Mouse (Mus musculus) embryonic facial prominence, embryonic 12.5 days (tissue): Measurements from ENCODE around the gene Mrps27. TPM values are rescaled to one million over a fixed set of nuclear protein-coding genes. Genes with fewer than 3 reads are reported as not detected.

Source experiments
- ATAC-seq: fragments of 200-750 bp; cut with Nextera tagmentation; 2 replicates; pipeline ENCODE4 v1.8.0; 2017; ENCODE audit not compliant: insufficient number of reproducible peaks, insufficient read depth, low FRiP score, low TSS enrichment
- H3K27ac ChIP-seq: fragments of 300-500 bp; sonication (generic); 2 replicates; pipeline ENCODE4 v1.5.1; 2016; ENCODE audit warnings: mild to moderate bottlenecking
- H3K27me3 ChIP-seq: fragments of 300-500 bp; sonication (generic); 2 replicates; pipeline ENCODE4 v1.6.1; 2016; ENCODE audit warnings: mild to moderate bottlenecking, moderate library complexity
- H3K36me3 ChIP-seq: fragments of 300-500 bp; sonication (generic); 2 replicates; pipeline ENCODE4 v1.6.1; 2016; ENCODE audit warnings: mild to moderate bottlenecking
- H3K4me1 ChIP-seq: fragments of 300-500 bp; sonication (generic); 2 replicates; pipeline ENCODE4 v1.6.1; 2016
- H3K4me2 ChIP-seq: fragments of 300-500 bp; sonication (generic); replicated peaks from 2 replicates; pipeline ENCODE4 v1.6.1; 2016; ENCODE audit warnings: mild to moderate bottlenecking, moderate library complexity
- H3K4me3 ChIP-seq: fragments of 300-500 bp; sonication (generic); 2 replicates; pipeline ENCODE4 v1.5.1; 2016; ENCODE audit warnings: mild to moderate bottlenecking
- H3K9ac ChIP-seq: fragments of 300-500 bp; sonication (generic); 2 replicates; pipeline ENCODE4 v1.6.1; 2016; ENCODE audit warnings: mild to moderate bottlenecking, moderate library complexity
- H3K9me3 ChIP-seq: fragments of 300-500 bp; sonication (generic); 2 replicates; pipeline ENCODE4 v1.6.1; 2016; ENCODE audit warnings: mild to moderate bottlenecking, moderate library complexity
- WGBS: fragments of 180-500 bp; shearing (Covaris S2); methylation state at CpG from one replicate; pipeline ENCODE4 v1.1.7; 2016; 5-methylcytosine and 5-hydroxymethylcytosine counted together
- polyA plus RNA-seq: library from polyadenylated mRNA; unstranded; fragments of >200 nt; fragmentation: Nextera tagmentation; extraction: Ambion mirVana; gene quantifications from 2 replicates; pipeline ENCODE4 v1.2.1, GENCODE M21; 2016

The Mrps27 gene
- polyA plus RNA-seq, 1 experiment from 2014 or later: 63.2 TPM

GRCm38 (mm10) chr13:99374191-99374590 is 29.6 kb downstream of the Mrps27 start:
- Histone ChIP-seq H3K4me3 (no peak overlapping the region), H3K27ac (no peak overlapping the region), H3K9me3 (no peaks in the 10 kb centered on the region), H3K4me1 (peaks cover 13% of the 10 kb centered on the region), H3K27me3 (no peaks in the 10 kb centered on the region), H3K36me3 (0 out of 2 replicates have a peak, but pooled peaks cover under 1% of the 10 kb centered on the region), H3K4me2 (no peak overlapping the region), H3K9ac (no peak overlapping the region)
- no peak for ATAC-seq
- WGBS: 35% methylated on average over 4 of the region's 4 CpGs

DNA sequence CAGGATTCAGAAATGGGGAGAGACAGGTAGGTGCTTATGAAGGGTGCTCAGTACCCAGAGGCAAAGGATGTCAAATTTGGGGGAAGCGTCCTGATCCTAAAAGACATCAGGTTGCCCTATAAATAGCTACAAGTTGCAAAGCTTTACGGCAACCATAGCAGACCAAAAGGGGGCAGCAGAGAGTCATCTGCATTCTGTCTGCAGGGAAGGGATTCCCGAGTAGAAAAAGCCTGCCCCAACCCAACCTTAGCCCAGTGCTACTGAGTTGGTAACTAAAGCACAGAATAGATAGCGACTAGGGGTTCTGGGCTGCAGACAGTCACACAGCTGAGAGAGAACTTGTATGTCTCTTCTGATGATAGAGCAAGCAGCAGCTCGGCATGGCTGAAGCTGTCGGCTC is 31.0 kb downstream of the Mrps27 start:
- WGBS: 37% methylated on average over 6 of the region's 6 CpGs
- Histone ChIP-seq H3K4me2 (no peak overlapping the region), H3K27ac (no peak overlapping the region), H3K9me3 (no peaks in the 10 kb centered on the region), H3K36me3 (peaks cover 7% of the 10 kb centered on the region; the same call in 1 of the 2 replicates), H3K4me1 (peaks cover 13% of the 10 kb centered on the region), H3K27me3 (no peaks in the 10 kb centered on the region), H3K9ac (no peak overlapping the region), H3K4me3 (no peak overlapping the region)
- no peak for ATAC-seq

GRCm38 (mm10) chr13:99377055-99377454 is 32.5 kb downstream of the Mrps27 start:
- 89% methylated on average over 6 of the region's 6 CpGs for WGBS
- no peak overlapping the region for H3K4me2 ChIP-seq

GRCm38 (mm10) chr13:99378223-99378622 is 33.6 kb downstream of the Mrps27 start:
- H3K9ac ChIP-seq: no peak overlapping the region
- H3K4me1 ChIP-seq: peaks cover 12% of the 10 kb centered on the region
- ATAC-seq: no peak
- H3K4me2 ChIP-seq: no peak overlapping the region
- no peaks in the 10 kb centered on the region for H3K9me3 ChIP-seq
- WGBS: 95% methylated on average over 1 of the region's 1 CpGs
- H3K27me3 ChIP-seq: no peaks in the 10 kb centered on the region
- H3K36me3 ChIP-seq: peaks cover 7% of the 10 kb centered on the region; the same call in 1 of the 2 replicates
- no peak overlapping the region for H3K4me3 ChIP-seq
- H3K27ac ChIP-seq: no peak overlapping the region

More at GRCm38 (mm10) chr13:99377055-99377454, 32.5 kb downstream of the Mrps27 start:
- H3K27ac ChIP-seq: no peak overlapping the region
- no peak overlapping the region for H3K9ac ChIP-seq
- no peaks in the 10 kb centered on the region for H3K27me3 ChIP-seq
- H3K9me3 ChIP-seq: no peaks in the 10 kb centered on the region
- ATAC-seq: no peak
- H3K4me3 ChIP-seq: no peak overlapping the region
- H3K36me3 ChIP-seq: peaks cover 7% of the 10 kb centered on the region; the same call in 1 of the 2 replicates
- peaks cover 13% of the 10 kb centered on the region for H3K4me1 ChIP-seq

DNA sequence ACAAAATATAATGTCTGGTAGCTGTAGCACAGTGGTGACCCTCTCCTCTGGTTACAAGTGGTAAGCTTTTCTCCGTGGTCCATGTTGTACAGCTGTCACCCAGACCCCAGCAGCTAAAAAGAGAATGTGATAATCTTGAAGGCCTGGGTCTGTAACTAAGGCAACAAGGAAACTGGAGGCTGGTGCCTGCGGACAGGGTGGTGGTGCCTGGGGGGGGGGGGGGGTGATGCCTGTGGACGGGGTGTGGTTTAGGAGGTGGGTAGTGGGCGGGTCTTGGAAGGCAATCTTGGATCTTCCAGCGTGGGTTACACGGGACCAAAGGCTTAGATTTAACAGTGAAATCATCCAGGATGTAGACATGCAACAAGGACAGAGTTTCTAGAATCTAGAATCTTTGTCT is 37.8 kb downstream of the Mrps27 start:
- H3K9ac ChIP-seq: no peak overlapping the region
- peaks cover 13% of the 10 kb centered on the region for H3K36me3 ChIP-seq
- no peak overlapping the region for H3K4me3 ChIP-seq
- no peaks in the 10 kb centered on the region for H3K9me3 ChIP-seq
- no peaks in the 10 kb centered on the region for H3K4me1 ChIP-seq
- H3K27me3 ChIP-seq: no peaks in the 10 kb centered on the region
- WGBS: 61% methylated on average over 6 of the region's 6 CpGs
- no peak overlapping the region for H3K4me2 ChIP-seq
- H3K27ac ChIP-seq: no peak overlapping the region
- no peak for ATAC-seq

DNA sequence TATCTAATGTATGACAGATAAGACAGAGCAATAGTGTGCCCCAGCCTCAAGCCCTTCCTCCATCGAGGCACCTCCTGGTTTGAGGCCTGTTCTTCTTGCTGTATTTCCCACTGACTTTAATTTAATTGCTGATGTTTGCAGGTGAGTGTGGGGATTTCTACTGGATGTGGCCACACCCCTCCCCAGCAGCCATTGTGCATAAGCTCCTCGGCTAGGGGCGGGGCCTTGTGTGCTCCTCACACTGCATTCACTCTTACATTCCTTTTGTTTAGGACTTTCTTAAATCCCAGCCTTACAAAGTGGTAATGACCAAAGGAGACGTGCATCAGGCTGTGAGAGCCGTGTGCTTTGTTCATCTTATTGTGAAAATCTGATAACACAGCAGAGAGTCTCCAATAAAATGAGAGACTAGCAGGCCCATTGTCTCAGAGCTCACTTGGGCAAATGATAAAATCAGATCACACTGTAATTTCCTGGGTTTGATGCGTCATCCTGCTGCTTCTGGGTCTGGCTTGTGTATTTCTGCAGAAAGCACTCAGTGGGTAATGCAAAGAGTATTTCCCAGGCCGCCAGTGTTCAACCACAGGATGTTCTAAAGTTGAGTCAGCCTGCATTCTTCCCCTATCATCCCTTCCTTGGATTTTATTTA is 40.1 kb downstream of the Mrps27 start:
- Histone ChIP-seq H3K4me3 (no peak overlapping the region), H3K4me2 (no peak overlapping the region), H3K36me3 (peaks cover 8% of the 10 kb centered on the region), H3K27me3 (no peaks in the 10 kb centered on the region), H3K4me1 (no peaks in the 10 kb centered on the region), H3K27ac (no peak overlapping the region), H3K9me3 (no peaks in the 10 kb centered on the region), H3K9ac (no peak overlapping the region)
- no peak for ATAC-seq
- WGBS: 75% methylated on average over 7 of the region's 7 CpGs

- 84% methylated on average over 6 of the region's 6 CpGs for WGBS
- H3K27me3 ChIP-seq: no peaks in the 10 kb centered on the region
- no peak overlapping the region for H3K27ac ChIP-seq
- H3K36me3 ChIP-seq: peaks cover 6% of the 10 kb centered on the region
- no peaks in the 10 kb centered on the region for H3K9me3 ChIP-seq
- no peak overlapping the region for H3K4me2 ChIP-seq
- no peak overlapping the region for H3K4me3 ChIP-seq
- ATAC-seq: peak; percentile 56; the same call in 1 of the 2 replicates
- H3K9ac ChIP-seq: no peak overlapping the region
- no peaks in the 10 kb centered on the region for H3K4me1 ChIP-seq
These were observed 41.3 kb downstream of the Mrps27 start for GRCm38 (mm10) chr13:99385911-99386310.

DNA sequence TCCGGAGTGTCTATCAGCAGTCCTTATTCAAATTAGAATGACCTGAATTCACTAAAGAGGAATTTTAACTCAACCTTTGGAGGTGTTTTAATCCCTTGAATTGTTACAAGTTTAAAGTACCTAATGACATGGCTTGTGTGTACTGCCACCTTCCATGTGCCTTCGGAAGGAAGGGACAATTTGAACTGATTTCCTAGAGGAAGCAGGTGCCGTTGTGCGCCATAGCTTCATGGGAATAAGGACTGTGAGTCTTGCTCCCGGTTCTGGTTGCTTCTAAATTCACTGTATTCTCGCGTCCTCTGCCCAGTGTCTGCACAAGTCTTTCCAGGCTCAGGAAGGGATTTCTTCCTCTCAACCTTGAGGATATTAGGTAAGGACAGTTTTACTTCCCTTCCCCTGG is 41.8 kb downstream of the Mrps27 start:
- Histone ChIP-seq H3K4me2 (no peak overlapping the region), H3K9me3 (no peaks in the 10 kb centered on the region), H3K27ac (no peak overlapping the region), H3K36me3 (peaks cover 6% of the 10 kb centered on the region), H3K9ac (no peak overlapping the region), H3K4me3 (no peak overlapping the region), H3K27me3 (no peaks in the 10 kb centered on the region), H3K4me1 (peaks cover 3% of the 10 kb centered on the region; the same call in 1 of the 2 replicates)
- ATAC-seq: no peak
- WGBS: 87% methylated on average over 7 of the region's 7 CpGs

- no peak for ATAC-seq
- H3K4me2 ChIP-seq: no peak overlapping the region
- no peak overlapping the region for H3K9ac ChIP-seq
- H3K4me3 ChIP-seq: no peak overlapping the region
- H3K4me1 ChIP-seq: peaks cover 5% of the 10 kb centered on the region; the same call in 1 of the 2 replicates
- H3K36me3 ChIP-seq: peaks cover 6% of the 10 kb centered on the region
- WGBS: 77% methylated on average over 7 of the region's 7 CpGs
- no peaks in the 10 kb centered on the region for H3K27me3 ChIP-seq
- no peaks in the 10 kb centered on the region for H3K9me3 ChIP-seq
- H3K27ac ChIP-seq: no peak overlapping the region
These were observed 43.6 kb downstream of the Mrps27 start for GRCm38 (mm10) chr13:99387901-99388811.

DNA sequence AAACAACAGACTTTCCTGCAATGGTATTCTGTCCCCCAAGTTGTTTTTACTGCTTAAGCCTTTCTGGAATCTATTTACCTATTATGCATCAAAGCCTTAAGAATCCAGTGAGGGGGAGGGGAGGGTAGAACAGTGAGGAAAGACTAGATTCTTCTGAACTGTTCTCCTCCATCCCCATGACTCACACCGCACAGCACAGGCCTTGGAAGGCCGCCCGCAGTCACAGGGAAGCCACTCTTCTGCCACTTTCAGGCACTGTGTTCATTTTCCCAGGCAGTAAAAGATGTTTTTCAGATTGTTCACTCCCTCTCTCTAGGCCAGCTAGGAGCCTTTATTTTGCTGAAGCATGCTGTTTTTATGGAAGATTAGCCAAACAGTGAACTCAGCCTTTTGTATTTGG is 46.8 kb downstream of the Mrps27 start:
- H3K4me3 ChIP-seq: no peak overlapping the region
- WGBS: 82% methylated on average over 3 of the region's 3 CpGs
- H3K9ac ChIP-seq: no peak overlapping the region
- no peaks in the 10 kb centered on the region for H3K9me3 ChIP-seq
- ATAC-seq: no peak
- no peaks in the 10 kb centered on the region for H3K27me3 ChIP-seq
- H3K4me1 ChIP-seq: peaks cover 16% of the 10 kb centered on the region
- no peak overlapping the region for H3K4me2 ChIP-seq
- 0 out of 2 replicates have a peak overlapping the region, but pooled peaks have one; percentile 54 for H3K27ac ChIP-seq
- no peaks in the 10 kb centered on the region for H3K36me3 ChIP-seq

DNA sequence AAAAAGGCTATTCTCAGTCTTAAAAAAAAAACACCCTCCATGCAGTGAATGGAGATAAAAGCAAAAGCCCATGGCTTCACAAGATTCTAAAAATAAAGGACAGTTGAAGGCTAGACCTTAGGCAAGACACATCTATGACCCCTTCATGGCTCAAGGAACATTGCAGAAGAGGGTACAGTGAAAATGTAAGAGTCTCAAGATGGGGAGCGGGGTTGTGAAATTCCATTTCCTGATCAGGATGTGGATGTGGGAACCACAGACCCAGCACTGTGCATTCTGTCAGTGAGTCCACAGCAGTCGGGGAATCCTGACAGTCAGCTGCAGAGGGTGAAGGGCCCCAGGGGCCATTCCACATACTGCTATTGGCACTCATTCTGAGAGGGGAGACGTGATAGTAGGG is 48.5 kb downstream of the Mrps27 start:
- no peaks in the 10 kb centered on the region for H3K36me3 ChIP-seq
- no peak overlapping the region for H3K9ac ChIP-seq
- no peak overlapping the region for H3K4me3 ChIP-seq
- no peak overlapping the region for H3K4me2 ChIP-seq
- WGBS: 76% methylated on average over 3 of the region's 3 CpGs
- H3K27ac ChIP-seq: no peak overlapping the region
- no peaks in the 10 kb centered on the region for H3K27me3 ChIP-seq
- H3K9me3 ChIP-seq: no peaks in the 10 kb centered on the region
- peak; percentile 35; the same call in 1 of the 2 replicates for ATAC-seq
- peaks cover 16% of the 10 kb centered on the region for H3K4me1 ChIP-seq

DNA sequence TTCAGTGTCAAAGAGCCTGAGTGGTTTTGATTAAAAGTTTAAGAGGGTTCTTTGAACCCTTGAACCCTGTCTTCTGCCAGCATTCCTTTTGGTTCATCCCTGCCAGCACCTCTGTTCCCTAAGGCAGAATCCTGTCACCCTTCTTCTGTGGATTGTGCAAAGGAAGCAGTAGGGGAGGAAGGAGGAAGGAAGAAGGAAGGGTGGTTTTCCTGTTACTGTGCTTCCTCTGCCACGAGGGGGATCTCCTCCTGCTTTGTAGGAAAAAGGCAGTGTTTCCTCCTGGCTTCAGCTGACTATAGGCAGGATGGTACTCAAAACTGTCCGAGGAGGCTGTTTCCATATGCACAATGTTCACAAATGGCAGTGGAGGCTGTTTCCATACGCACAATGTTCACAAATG is 50.1 kb downstream of the Mrps27 start:
- Histone ChIP-seq H3K27me3 (no peaks in the 10 kb centered on the region), H3K27ac (0 out of 2 replicates have a peak overlapping the region, but pooled peaks have one; percentile 46), H3K4me2 (no peak overlapping the region), H3K4me3 (no peak overlapping the region), H3K4me1 (peaks cover 23% of the 10 kb centered on the region), H3K9ac (no peak overlapping the region), H3K36me3 (no peaks in the 10 kb centered on the region), H3K9me3 (no peaks in the 10 kb centered on the region)
- WGBS: 46% methylated on average over 3 of the region's 3 CpGs
- no peak for ATAC-seq
